Mouse (Mus musculus) E14TG2a.4 (cell line): ENCODE results near the gene Borcs6.
A peak's percentile ranks its signal among the peaks of the same experiment; 100 is the strongest.

Experiments used
- H3K27me3 ChIP-seq: 2 replicates; pipeline ENCODE4 v1.6.1; 2014; ENCODE audit warnings: low read length, control low read depth; ENCODE audit not compliant: insufficient read depth
- H3K36me3 ChIP-seq: 2 replicates; pipeline ENCODE4 v1.6.1; 2014; ENCODE audit warnings: low read length, control low read depth; ENCODE audit not compliant: insufficient read depth
- H3K4me1 ChIP-seq: replicated peaks from 2 replicates; pipeline ENCODE4 v1.6.1; 2014; ENCODE audit warnings: low read depth, low read length, control low read depth
- H3K4me3 ChIP-seq: replicated peaks from 2 replicates; pipeline ENCODE4 v1.5.1; 2014; ENCODE audit warnings: mild to moderate bottlenecking, low read length
- H3K9me3 ChIP-seq: 2 replicates; pipeline ENCODE4 v1.6.1; 2014; ENCODE audit warnings: low read length, control low read depth
- CTCF ChIP-seq: conservative IDR thresholded peaks from 2 replicates; pipeline ENCODE4 v1.5.1; 2014; ENCODE audit warnings: low read length
- NANOG ChIP-seq: IDR thresholded peaks from 2 replicates; pipeline ENCODE4 v1.6.1; 2014; ENCODE audit warnings: borderline replicate concordance, low read length, mixed read lengths
- POU5F1 ChIP-seq: IDR thresholded peaks from 2 replicates; pipeline ENCODE4 v1.6.1; 2014; ENCODE audit warnings: low read length, borderline replicate concordance

The Borcs6 gene

GRCm38 (mm10) chr11:69100639-69101360 is 41.3 kb downstream of the Borcs6 start:
- peaks cover 56% of the 10 kb centered on the region for H3K4me1 ChIP-seq
- peaks cover 55% of the 10 kb centered on the region for H3K36me3 ChIP-seq
- TF ChIP-seq CTCF (no peak), NANOG (no peak), POU5F1 (no peak)

DNA sequence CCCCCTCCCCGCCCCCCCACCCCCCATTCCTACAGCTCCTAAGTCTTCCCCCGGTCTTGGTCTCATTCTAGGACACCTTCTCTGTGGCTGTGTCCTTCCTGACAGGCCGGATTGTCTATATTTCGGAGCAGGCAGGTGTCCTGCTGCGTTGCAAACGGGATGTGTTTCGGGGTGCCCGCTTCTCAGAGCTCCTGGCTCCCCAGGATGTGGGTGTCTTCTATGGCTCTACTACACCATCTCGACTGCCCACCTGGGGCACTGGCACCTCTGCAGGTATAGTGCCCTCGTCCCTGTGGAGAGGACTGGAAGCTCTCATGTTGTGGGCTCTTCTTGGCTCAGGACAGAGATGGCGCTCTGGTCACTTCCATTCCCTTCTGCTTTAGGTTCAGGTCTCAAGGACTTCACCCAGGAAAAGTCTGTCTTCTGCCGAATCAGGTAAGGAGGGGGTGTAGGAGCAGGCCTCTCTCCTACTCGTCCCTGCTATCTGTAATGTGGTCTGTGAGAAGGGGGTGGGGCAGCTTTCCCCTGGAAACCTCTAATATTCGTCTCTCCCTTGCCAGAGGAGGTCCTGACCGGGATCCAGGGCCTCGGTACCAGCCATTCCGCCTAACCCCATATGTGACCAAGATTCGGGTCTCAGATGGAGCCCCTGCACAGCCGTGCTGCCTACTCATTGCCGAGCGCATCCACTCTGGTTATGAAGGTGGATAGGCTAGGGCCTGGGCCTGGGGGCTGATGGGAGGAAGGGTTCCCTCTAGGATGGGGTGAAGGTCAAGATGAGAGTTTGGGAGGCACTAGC is 42.3 kb downstream of the Borcs6 start:
- Histone ChIP-seq H3K36me3 (peaks cover 64% of the 10 kb centered on the region), H3K4me3 (no peak overlapping the region), H3K4me1 (peaks cover 53% of the 10 kb centered on the region), H3K9me3 (no peaks in the 10 kb centered on the region), H3K27me3 (no peaks in the 10 kb centered on the region)
- TF ChIP-seq POU5F1 (no peak), NANOG (no peak), CTCF (no peak)

More at GRCm38 (mm10) chr11:69100639-69101360, 41.3 kb downstream of the Borcs6 start:
- H3K4me3 ChIP-seq: peak overlapping the region; percentile 87
- H3K9me3 ChIP-seq: no peaks in the 10 kb centered on the region
- H3K27me3 ChIP-seq: no peaks in the 10 kb centered on the region

GRCm38 (mm10) chr11:69102403-69102725 is 42.8 kb downstream of the Borcs6 start:
- Histone ChIP-seq H3K4me3 (no peak overlapping the region), H3K4me1 (peaks cover 53% of the 10 kb centered on the region), H3K27me3 (no peaks in the 10 kb centered on the region), H3K9me3 (no peaks in the 10 kb centered on the region), H3K36me3 (peaks cover 69% of the 10 kb centered on the region)
- TF ChIP-seq NANOG: no peak
- no peak for TF ChIP-seq POU5F1
- TF ChIP-seq CTCF: no peak

GRCm38 (mm10) chr11:69103121-69103520 is 43.6 kb downstream of the Borcs6 start:
- no peak for TF ChIP-seq POU5F1
- no peak for TF ChIP-seq NANOG
- no peak for TF ChIP-seq CTCF
- Histone ChIP-seq H3K27me3 (no peaks in the 10 kb centered on the region), H3K4me1 (peaks cover 48% of the 10 kb centered on the region), H3K9me3 (no peaks in the 10 kb centered on the region), H3K4me3 (no peak overlapping the region), H3K36me3 (peaks cover 77% of the 10 kb centered on the region)

DNA sequence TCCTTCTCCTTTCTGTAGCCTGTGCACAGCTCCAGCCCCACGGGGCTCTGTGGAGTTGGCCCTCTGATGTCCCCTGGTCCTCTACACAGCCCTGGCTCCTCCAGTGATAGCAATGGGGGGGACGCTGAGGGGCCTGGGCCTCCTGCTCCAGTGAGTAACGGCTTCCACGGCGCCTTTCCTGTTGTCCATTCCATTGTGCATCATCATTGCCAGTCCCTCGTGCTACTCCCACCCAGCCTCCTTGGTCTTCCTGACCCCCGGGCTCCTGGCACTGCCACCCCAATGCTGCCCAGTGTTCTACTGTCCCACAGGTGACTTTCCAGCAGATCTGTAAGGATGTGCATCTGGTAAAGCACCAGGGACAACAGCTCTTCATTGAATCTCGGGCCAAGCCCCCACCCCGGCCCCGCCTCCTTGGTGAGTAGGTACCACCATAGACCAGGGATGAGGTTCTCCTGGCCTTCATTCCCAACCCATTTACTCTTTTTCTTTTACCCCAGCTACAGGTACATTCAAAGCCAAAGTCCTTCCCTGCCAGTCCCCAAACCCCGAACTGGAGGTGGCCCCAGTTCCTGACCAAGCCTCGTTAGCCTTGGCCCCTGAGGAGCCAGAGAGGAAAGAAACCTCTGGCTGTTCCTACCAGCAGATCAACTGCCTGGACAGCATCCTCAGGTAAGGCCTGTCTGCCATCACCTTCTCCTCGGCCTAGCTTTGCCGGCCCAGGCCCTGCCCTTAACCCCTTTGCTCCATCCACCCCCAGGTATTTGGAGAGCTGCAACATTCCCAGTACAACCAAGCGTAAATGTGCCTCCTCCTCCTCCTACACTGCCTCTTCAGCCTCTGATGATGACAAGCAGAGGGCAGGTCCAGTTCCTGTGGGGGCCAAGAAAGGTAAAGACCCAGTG is 44.3 kb downstream of the Borcs6 start:
- H3K36me3 ChIP-seq: peaks cover 83% of the 10 kb centered on the region

DNA sequence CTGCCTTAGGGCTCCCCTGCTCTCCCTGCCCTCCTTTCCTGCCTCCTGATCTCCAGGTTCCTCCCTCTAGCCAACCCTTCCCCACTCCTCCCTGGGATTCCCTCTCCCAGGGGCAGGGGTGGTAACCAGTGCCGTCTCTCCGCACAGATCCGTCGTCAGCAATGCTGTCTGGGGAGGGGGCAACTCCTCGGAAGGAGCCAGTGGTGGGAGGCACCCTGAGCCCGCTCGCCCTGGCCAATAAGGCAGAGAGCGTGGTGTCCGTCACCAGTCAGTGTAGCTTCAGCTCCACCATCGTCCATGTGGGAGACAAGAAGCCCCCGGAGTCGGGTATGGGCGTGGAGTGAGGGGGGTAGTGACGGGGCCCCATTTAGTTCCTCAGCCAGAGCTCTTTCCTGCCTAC is 45.0 kb downstream of the Borcs6 start:
- Histone ChIP-seq H3K27me3 (no peaks in the 10 kb centered on the region), H3K36me3 (peaks cover 90% of the 10 kb centered on the region), H3K9me3 (no peaks in the 10 kb centered on the region), H3K4me1 (peaks cover 47% of the 10 kb centered on the region), H3K4me3 (no peak overlapping the region)
- TF ChIP-seq POU5F1: no peak
- TF ChIP-seq NANOG: no peak
- no peak for TF ChIP-seq CTCF

More for the DNA sequence above, 44.3 kb downstream of the Borcs6 start:
- no peaks in the 10 kb centered on the region for H3K27me3 ChIP-seq
- H3K4me3 ChIP-seq: no peak overlapping the region
- H3K4me1 ChIP-seq: peaks cover 46% of the 10 kb centered on the region
- no peak for TF ChIP-seq POU5F1
- TF ChIP-seq NANOG: no peak
- no peak for TF ChIP-seq CTCF
- H3K9me3 ChIP-seq: no peaks in the 10 kb centered on the region

DNA sequence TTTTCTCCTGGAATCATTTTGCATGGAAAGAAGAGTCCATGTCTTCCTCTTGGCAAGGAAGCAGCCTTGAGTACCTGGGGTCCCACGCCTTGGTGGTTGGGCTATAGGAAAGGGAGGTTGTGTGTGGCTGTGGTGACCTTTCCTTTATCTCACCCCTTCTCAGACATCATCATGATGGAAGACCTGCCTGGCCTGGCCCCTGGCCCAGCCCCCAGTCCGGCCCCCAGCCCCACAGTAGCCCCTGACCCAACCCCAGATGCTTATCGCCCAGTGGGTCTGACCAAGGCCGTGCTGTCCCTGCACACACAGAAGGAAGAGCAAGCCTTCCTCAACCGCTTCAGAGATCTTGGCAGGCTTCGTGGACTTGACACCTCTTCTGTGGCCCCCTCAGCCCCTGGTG is 45.7 kb downstream of the Borcs6 start:
- H3K9me3 ChIP-seq: no peaks in the 10 kb centered on the region
- no peaks in the 10 kb centered on the region for H3K27me3 ChIP-seq
- H3K4me3 ChIP-seq: no peak overlapping the region
- TF ChIP-seq CTCF (no peak), NANOG (no peak)
- peaks cover 92% of the 10 kb centered on the region for H3K36me3 ChIP-seq
- peaks cover 46% of the 10 kb centered on the region for H3K4me1 ChIP-seq

- Histone ChIP-seq H3K4me3 (no peak overlapping the region), H3K27me3 (no peaks in the 10 kb centered on the region), H3K36me3 (peaks cover 87% of the 10 kb centered on the region)
Measured at GRCm38 (mm10) chr11:69105796-69106195, 46.3 kb downstream of the Borcs6 start.

More at GRCm38 (mm10) chr11:69105796-69106195, 46.3 kb downstream of the Borcs6 start:
- H3K9me3 ChIP-seq: no peaks in the 10 kb centered on the region
- peaks cover 41% of the 10 kb centered on the region for H3K4me1 ChIP-seq
- TF ChIP-seq CTCF (no peak), POU5F1 (no peak), NANOG (no peak)
